Mouse (Mus musculus) left cerebral cortex, adult 2 months (tissue): Measurements from ENCODE around the gene Lyl1. TPM values are rescaled to one million over a fixed set of nuclear protein-coding genes. Genes with fewer than 3 reads are reported as not detected.
A peak's percentile ranks its signal among the peaks of the same experiment; 100 is the strongest.

ENCODE experiments used
- DNase-seq, 2 experiments: peaks; one replicate each; pipeline ENCODE4 v3.0.0; 2021 to 2022; ENCODE audit warnings: low spot score in 2 of 2, mixed read lengths in 1 of 2; ENCODE audit errors: extremely low spot score in 1 of 2
- H3K27ac ChIP-seq: fragments of 200-600 bp; 2 replicates; pipeline ENCODE4 v1.8.1; 2022
- H3K4me3 ChIP-seq: fragments of 200-600 bp; 2 replicates; pipeline ENCODE4 v1.8.1; 2022
- CTCF ChIP-seq: fragments of 200-600 bp; IDR thresholded peaks from 2 replicates; pipeline ENCODE4 v1.8.1; 2022; ENCODE audit warnings: antibody characterized with exemption, mild to moderate bottlenecking, moderate library complexity
- intact Hi-C: fragments of 180-260 bp; cut with DNase I; formaldehyde crosslinking; loops from one replicate; pipeline ENCODE4 v1.15.1; 2025
- long read RNA-seq, 2 experiments: library from polyadenylated mRNA; stranded (forward); transcript quantifications; one replicate each; pipeline ENCODE4 v2.0.0; 2021; ENCODE audit warnings: borderline mapping rate in 2 of 2
- total RNA-seq, 2 experiments: library from RNA; stranded (reverse); gene quantifications; 2 replicates each; pipeline ENCODE4 v1.2.3; 2021

Lyl1 gene
- 1 to 10 TPM; 1.6 to 2.6 TPM for total RNA-seq
- long read RNA-seq, experiment 1, partial matches to known transcripts, result 0 of 2 reads
- long read RNA-seq, experiment 1, other reads (novel, unspliced or antisense), result 1 of 2 reads
- long read RNA-seq, experiment 2, partial matches to known transcripts, result 2 of 2 reads
- long read RNA-seq, experiment 2, other reads (novel, unspliced or antisense), result 0 of 2 reads

DNA sequence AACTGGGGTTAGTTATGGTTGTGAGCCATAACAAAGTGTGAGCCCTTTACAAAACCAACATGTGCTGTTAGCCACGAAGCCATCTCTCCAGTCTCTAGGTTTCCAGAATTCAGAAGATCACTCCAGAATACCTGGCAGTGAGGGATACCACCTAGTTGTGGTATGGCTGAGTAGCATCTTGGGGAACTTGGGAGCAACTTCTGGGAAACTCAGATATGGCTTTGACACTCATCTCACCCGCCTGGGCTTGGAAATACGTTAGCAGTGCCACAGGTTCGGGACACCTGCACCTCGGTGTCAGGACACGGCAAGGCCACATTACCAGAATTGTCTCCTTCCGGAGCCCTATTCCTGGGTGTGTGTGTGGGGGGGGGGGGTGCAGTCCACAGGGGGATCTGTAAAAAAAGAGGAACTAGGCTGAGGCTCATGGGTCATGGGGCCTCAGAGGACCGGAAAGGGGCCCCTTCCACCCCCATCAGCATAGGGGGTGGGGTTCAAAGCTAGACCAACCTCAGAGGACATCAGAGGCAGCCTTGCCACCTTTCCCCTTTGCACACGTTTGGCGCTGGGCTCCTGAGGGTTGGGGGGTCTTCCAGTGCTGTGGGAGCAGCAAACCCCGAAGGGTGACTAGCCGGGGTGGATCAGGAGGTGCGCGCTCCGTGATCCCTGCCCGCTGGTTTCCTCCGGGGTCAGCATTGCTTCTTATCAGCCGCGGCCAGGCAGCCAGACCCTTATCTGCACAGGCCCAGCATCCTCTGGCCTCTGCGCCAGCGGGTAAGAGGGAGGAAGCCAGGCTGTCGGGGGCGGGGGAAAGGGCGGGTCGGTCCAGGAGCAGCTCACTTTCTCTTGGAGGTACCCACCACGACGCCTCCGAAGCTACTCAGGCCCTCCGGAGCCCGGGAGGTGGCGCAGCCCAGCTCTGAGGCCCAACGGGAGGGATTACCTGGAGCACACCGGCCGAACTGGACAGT is at the start of gene Lyl1:
Lyl1 (plus strand) TSS at position 517 of the 971 bp plus-strand sequence.
- H3K27ac ChIP-seq, result peak within 1 kb of the TSS; percentile 82
- peak within 1 kb of the TSS; percentile 31 for H3K4me3 ChIP-seq
- no peak for DNase-seq

DNA sequence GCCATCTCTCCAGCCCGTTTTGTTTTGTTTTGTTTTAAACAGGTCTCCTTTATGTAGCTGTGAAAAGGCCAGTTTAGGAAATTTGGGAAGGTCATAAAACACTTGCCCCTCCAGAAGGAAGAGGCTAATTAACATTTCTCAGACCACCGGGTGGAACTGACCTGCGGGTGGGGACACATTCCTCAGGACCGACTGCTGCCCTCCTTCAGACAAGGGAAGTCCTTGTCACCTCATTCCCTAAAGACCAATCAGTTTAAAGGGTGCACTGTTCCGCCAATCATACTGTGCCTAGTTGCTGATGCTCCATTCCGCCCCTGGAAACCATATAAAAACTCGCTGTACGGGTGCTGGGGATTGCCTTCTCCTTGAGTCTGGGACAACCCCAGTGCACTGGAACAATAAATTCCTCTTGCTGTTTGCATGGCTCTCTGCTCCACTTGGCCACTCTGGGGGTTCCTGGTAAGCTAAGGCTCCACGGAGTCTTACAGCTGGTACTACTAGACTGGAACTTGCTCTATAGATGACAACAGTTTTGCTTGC is 48.1 kb upstream of the Lyl1 start:
- no peak for DNase-seq
- TF ChIP-seq CTCF, result no peak
- Histone ChIP-seq H3K4me3 (no peak overlapping the region), H3K27ac (no peak overlapping the region)
- intact Hi-C loops, result no loop called here

More for the DNA sequence above, at the start of gene Lyl1:
- peak; percentile 17 for TF ChIP-seq CTCF
- intact Hi-C loops, result no loop called here

DNA sequence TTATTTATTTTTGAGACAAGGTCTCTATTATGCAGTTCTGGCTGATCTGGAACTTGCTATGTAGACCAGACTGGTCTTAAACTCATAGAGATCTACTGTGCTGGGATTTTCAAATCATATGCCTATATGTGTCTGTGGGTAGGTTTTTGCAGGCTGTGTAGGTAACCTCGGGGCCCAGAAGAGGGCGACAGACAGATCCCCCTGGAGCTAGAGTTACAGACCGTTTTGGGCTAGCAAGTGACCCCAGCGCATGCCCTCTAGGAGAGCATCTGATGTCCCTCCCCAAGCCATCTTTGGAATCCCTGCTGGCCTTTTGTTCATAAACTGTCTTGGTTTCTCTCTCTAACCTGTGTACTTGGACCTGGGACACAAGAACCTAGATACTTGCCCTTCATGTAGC is 46.7 kb upstream of the Lyl1 start:
- DNase-seq, result no peak
- peak; percentile 13 for TF ChIP-seq CTCF
- Histone ChIP-seq H3K27ac (no peak overlapping the region), H3K4me3 (no peak overlapping the region)
- intact Hi-C loops, result no loop called here

DNA sequence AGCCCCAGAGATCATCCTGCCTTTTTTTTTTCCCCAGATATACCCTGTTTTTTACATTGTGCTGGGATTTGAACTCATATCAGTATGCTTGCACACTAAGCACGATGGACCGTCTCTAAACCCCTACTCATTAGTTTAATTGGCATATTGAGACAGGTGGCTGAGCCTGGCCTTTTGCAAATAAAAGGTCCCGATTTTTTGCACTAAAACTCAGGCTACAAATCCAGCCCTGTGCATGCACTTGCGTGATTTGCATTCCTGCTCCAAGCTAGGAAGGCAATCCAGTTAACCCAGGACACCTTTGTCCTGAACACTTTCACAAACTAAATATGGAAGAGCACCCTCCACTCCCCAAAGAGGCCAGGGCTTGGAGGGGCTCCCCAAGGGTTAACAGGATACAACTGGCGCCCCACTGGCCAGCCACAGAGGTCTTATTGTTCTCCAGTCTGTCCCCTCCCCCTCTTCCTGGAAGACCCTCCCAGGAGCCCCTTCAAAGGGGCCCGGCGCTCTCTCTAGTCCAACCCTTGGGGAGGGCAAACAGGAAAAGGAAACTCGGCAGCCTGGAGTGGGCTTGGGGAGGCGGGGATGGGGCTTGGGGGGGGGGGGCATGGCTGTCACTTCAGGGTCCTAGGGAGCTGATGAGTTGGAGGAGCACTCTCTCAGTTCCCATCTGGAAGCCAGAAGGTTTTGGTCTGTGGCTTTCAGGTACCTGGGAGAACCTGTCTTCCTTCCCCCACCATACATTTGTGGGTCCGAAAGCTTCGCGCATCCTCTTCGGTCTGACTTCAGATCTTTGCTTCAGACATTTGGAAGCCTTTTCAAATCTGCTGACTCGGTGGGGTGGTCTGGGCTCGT is 45.7 kb upstream of the Lyl1 start:
- Histone ChIP-seq H3K4me3 (peak overlapping the region; percentile 32), H3K27ac (peak overlapping the region; percentile 53)
- no peak for TF ChIP-seq CTCF
- DNase-seq, result no peak
- intact Hi-C loops, result no loop called here

DNA sequence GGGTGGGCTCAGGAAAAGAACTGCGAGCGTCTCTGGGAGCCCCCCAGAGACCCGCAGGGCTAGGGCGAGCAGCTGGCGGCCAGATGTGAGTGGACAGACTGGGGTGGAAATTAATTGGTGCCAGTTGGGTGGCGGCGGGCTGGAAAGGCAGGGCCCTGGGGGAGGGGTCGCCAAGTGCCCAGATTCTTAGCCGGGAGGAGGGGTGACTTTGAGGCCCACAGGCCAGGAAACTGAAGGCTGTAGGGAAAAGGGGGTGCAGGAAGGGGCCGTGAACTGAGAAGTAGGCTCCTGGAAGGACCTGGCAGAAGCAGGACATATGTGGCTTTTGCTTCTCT is 45.1 kb upstream of the Lyl1 start:
- no peak for TF ChIP-seq CTCF
- DNase-seq, result no peak
- intact Hi-C loops, result no loop called here
- H3K27ac ChIP-seq, result peak overlapping the region; percentile 20
- H3K4me3 ChIP-seq, result peak overlapping the region; percentile 32

DNA sequence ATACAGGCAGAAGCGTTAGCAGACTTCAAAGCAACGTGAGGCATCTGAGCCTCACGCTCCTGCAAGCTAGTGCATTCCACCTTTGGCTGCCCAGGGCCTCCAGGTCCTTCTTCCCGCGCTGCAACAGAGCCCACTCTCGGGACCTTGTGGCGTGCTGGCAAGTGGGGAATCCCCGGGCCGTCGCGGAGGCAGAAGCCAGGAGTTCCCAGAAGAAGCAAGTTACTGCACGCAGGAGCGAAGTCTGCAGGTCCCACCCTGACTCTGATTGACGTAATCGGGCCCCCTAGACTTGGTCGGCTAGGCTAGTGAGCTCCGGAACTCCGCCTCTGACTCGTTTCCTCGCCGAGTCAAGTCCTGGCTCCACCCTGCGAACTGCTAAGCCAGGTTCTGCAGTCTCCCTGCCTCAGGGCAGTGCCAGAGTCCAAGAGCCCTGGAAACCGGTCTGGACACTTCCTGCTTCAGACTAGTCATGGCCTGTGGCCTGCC is 44.6 kb upstream of the Lyl1 start:
- peak overlapping the region; percentile 32 for H3K4me3 ChIP-seq
- no peak for TF ChIP-seq CTCF
- intact Hi-C loops, result no loop called here
- no peak for DNase-seq
- H3K27ac ChIP-seq, result peak overlapping the region; percentile 20; the same call in 1 of the 2 replicates

DNA sequence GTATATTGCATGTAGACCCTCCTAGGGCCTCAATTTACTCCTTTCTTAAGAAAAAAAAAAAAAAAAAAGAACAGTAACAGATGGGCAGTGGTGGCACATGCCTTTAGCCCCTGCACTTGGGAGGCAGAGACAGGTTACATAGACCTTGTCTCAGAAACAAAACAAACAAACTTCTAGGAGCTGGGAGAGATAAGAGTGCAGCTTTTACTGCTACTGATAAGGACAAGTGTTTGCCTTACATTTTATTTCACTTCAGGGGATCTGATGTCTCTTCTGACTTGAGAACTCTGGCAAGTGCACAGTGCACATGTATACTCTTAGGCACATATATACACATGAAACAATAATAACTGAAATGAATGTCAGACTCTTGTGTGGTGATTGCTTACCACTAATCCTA is 44.1 kb upstream of the Lyl1 start:
- peak overlapping the region; percentile 6; the same call in 1 of the 2 replicates for H3K27ac ChIP-seq
- intact Hi-C loops, result no loop called here
- no peak for DNase-seq

DNA sequence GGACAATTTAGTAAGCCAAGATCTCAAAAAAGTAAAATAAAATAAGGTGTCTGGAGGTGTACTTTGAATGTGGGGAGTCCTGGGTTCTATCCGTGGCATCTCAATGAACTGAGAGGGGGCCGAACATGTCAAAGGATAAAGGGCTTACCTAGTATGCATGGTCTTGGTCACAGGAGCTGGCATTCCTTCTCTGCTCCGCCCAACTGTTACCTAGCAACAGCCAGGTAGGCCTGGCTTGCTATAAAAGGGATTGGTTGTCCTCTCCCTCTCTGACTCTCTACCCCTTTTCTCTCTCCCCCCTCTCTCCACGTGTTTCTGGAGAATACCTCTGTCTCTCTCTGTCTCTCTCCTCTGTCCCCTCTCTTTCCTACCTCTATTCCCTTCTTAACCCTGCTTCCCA is 43.6 kb upstream of the Lyl1 start:
- TF ChIP-seq CTCF, result no peak
- no peak overlapping the region for H3K4me3 ChIP-seq
- no peak for DNase-seq
- H3K27ac ChIP-seq, result no peak overlapping the region
- intact Hi-C loops, result no loop called here

More for the DNA sequence above, 44.1 kb upstream of the Lyl1 start:
- no peak overlapping the region for H3K4me3 ChIP-seq
- no peak for TF ChIP-seq CTCF

DNA sequence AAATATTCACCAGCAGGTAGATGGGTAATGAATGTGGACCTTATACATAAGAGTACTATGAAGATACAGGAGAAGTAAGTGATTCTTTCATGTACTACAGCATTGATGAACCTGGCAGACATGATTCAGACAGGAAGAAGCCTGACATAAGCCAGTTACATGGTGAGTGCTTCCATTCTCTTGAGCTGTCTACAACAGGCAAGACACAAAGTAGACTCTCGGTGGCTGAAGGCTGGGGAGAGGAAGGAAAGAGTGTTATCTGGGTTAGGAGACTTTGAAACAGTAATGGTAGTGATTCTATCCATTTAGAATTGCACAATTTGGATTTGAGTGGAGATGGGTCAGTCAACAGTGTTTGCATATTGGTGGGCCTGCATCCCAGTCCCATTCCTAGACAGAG is 42.3 kb upstream of the Lyl1 start:
- Histone ChIP-seq H3K4me3 (no peak overlapping the region), H3K27ac (no peak overlapping the region)
- no peak for DNase-seq
- TF ChIP-seq CTCF, result no peak
- intact Hi-C loops, result no loop called here

DNA sequence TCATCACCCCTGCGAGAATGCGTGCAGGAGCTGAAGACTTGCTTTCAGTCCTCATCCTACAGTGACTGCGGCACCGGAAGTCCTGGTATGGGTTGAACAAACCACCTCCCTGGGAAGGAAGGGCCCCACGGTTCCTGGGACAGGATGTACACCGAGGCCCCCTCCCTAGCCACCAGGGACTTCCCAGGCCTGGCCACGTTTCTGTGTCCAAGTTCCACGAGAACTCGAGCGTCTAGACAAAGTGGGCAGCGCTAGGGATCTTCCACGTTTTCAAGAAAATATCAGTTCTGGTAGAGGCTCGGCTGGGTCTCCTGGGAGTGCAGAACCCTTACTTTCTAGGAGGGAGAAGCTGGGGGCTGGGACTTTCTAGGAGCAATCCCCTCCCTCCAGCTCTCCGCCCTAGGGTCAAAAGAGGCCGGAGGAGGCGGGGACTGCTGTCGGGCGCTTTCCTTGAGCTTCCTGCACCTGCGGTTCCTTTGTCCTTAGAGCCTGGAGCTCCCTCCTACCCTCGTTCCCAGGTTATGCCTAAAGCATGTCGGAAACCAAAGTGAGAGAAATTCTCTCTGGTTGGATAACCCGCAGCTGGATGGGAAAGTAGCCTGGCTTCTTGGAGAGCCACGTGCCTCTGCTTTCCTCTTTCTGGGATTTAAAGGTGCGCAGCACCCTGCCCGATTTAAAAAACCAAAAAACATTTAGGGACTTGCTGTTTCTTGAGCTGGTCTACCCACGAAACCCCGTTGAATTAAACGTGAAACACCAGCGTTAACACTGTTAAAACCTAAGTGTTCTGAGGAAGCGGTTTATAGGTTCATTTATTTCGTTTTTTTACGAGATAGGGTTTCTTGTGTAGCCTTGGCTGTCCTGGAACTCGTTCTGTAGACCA is 41.1 kb upstream of the Lyl1 start:
- TF ChIP-seq CTCF, result no peak
- H3K27ac ChIP-seq, result peak overlapping the region; percentile 66
- DNase-seq, result no peak
- peak overlapping the region; percentile 81 for H3K4me3 ChIP-seq
- intact Hi-C loops, result no loop called here
